Mouse (Mus musculus) MEL (cell line): ENCODE results near the gene Sh3gl3. TPM values are rescaled to one million over a fixed set of nuclear protein-coding genes. Genes with fewer than 3 reads are reported as not detected.

Experiments used
- DNase-seq: peaks from one replicate; pipeline ENCODE4 v3.0.0; 2011; ENCODE audit warnings: low read depth, low spot score
- H3K27ac ChIP-seq: 2 replicates; pipeline ENCODE4 v1.5.1; 2012; ENCODE audit warnings: low read depth, mild to moderate bottlenecking, control low read depth, low read length, moderate library complexity; ENCODE audit not compliant: control insufficient read depth
- H3K27me3 ChIP-seq, 2 experiments: fragments of 150-350 bp in 1 of 2; sonication (generic) in 1 of 2; 2 replicates each; pipeline ENCODE4 v1.6.1; 2012; ENCODE audit warnings: low read length in 2 of 2, mild to moderate bottlenecking in 2 of 2, improper control_type of control experiment in 1 of 2, moderate library complexity in 1 of 2; ENCODE audit not compliant: insufficient read depth in 2 of 2, control insufficient read depth in 1 of 2
- H3K36me3 ChIP-seq, 2 experiments: 2 replicates each; pipeline ENCODE4 v1.6.1; 2012 to 2014; ENCODE audit warnings: low read length in 2 of 2, improper control_type of control experiment in 1 of 2, inconsistent platforms in 1 of 2, mild to moderate bottlenecking in 1 of 2; ENCODE audit not compliant: insufficient read depth in 2 of 2, control insufficient read depth in 1 of 2
- H3K4me1 ChIP-seq, 2 experiments: fragments of 150-350 bp in 1 of 2; sonication (generic) in 1 of 2; 2 replicates each; pipeline ENCODE4 v1.6.1; 2012; ENCODE audit warnings: low read length in 2 of 2, improper control_type of control experiment in 1 of 2, mild to moderate bottlenecking in 1 of 2; ENCODE audit not compliant: insufficient read depth in 2 of 2, control insufficient read depth in 1 of 2
- H3K4me3 ChIP-seq, 2 experiments: fragments of 150-350 bp in 1 of 2; sonication (generic) in 1 of 2; 2 replicates each; pipeline ENCODE4 v1.5.1; 2012; ENCODE audit warnings: low read depth in 2 of 2, low read length in 2 of 2, mild to moderate bottlenecking in 2 of 2, moderate library complexity in 2 of 2, control low read depth in 1 of 2, improper control_type of control experiment in 1 of 2; ENCODE audit not compliant: control insufficient read depth in 1 of 2, insufficient read depth in 1 of 2
- H3K79me2 ChIP-seq: 2 replicates; pipeline ENCODE4 v1.6.1; 2012; ENCODE audit warnings: mild to moderate bottlenecking, low read length, moderate library complexity; ENCODE audit not compliant: control insufficient read depth, poor library complexity, insufficient read depth
- H3K9ac ChIP-seq: 2 replicates; pipeline ENCODE4 v1.6.1; 2012; ENCODE audit warnings: low read depth, mild to moderate bottlenecking, control low read depth, low read length, moderate library complexity; ENCODE audit not compliant: control insufficient read depth, poor library complexity, severe bottlenecking
- H3K9me3 ChIP-seq: fragments of 150-350 bp; sonication (generic); replicated peaks from 2 replicates; pipeline ENCODE4 v1.6.1; 2012; ENCODE audit warnings: mild to moderate bottlenecking, low read length, improper control_type of control experiment, moderate library complexity; ENCODE audit not compliant: insufficient read depth
- CTCF ChIP-seq, 3 experiments: IDR thresholded peaks in 2 of 3; conservative IDR thresholded peaks in 1 of 3; 2 replicates each; pipeline ENCODE4 v1.5.1; 2011 to 2012; ENCODE audit warnings: low read length in 3 of 3, low read depth in 2 of 3, mild to moderate bottlenecking in 2 of 3, improper control_type of control experiment in 1 of 3, inconsistent platforms in 1 of 3, mixed read lengths in 1 of 3, moderate library complexity in 1 of 3; ENCODE audit not compliant: control insufficient read depth in 1 of 3, insufficient read depth in 1 of 3, poor library complexity in 1 of 3, severe bottlenecking in 1 of 3
- ETS1 ChIP-seq: IDR thresholded peaks from 2 replicates; pipeline ENCODE4 v1.6.1; 2012; ENCODE audit warnings: low read depth, mild to moderate bottlenecking, inconsistent platforms, low read length, improper control_type of control experiment, moderate library complexity
- GABPA ChIP-seq: IDR thresholded peaks from 2 replicates; pipeline ENCODE4 v1.6.1; 2012; ENCODE audit warnings: low read depth, mild to moderate bottlenecking, inconsistent platforms, low read length, improper control_type of control experiment, moderate library complexity
- JUND ChIP-seq: IDR thresholded peaks from 2 replicates; pipeline ENCODE4 v1.6.1; 2011; ENCODE audit warnings: low read depth, mild to moderate bottlenecking, improper control_type of control experiment, low read length
- MAFK ChIP-seq: IDR thresholded peaks from 2 replicates; pipeline ENCODE4 v1.6.1; 2011; ENCODE audit warnings: low read depth, mild to moderate bottlenecking, low read length, improper control_type of control experiment, borderline replicate concordance
- MAX ChIP-seq: IDR thresholded peaks from 2 replicates; pipeline ENCODE4 v1.6.1; 2011; ENCODE audit warnings: low read length, improper control_type of control experiment
- MEF2A ChIP-seq: IDR thresholded peaks from 2 replicates; pipeline ENCODE4 v1.6.1; 2014; ENCODE audit warnings: low read depth, mild to moderate bottlenecking, inconsistent platforms, low read length, improper control_type of control experiment; ENCODE audit not compliant: poor library complexity, insufficient replicate concordance, severe bottlenecking; ENCODE audit errors: extremely low read depth
- MYB ChIP-seq: IDR thresholded peaks from 2 replicates; pipeline ENCODE4 v1.6.1; 2011; ENCODE audit warnings: mild to moderate bottlenecking, low read depth, low read length, improper control_type of control experiment
- POLR2AphosphoS5 ChIP-seq: IDR thresholded peaks from 2 replicates; pipeline ENCODE4 v1.6.1; 2012; ENCODE audit warnings: low read depth, borderline replicate concordance, mild to moderate bottlenecking, inconsistent platforms, low read length, moderate library complexity, mixed read lengths
- RCOR1 ChIP-seq: IDR thresholded peaks from 2 replicates; pipeline ENCODE4 v1.6.1; 2012; ENCODE audit warnings: low read depth, mild to moderate bottlenecking, inconsistent platforms, low read length, improper control_type of control experiment
- SIN3A ChIP-seq: IDR thresholded peaks from 2 replicates; pipeline ENCODE4 v1.6.1; 2012; ENCODE audit warnings: low read length, improper control_type of control experiment, inconsistent platforms
- SMC3 ChIP-seq: IDR thresholded peaks from 2 replicates; pipeline ENCODE4 v1.6.1; 2011; ENCODE audit warnings: low read depth, low read length, improper control_type of control experiment
- TAL1 ChIP-seq: IDR thresholded peaks from 2 replicates; pipeline ENCODE4 v1.6.1; 2012; ENCODE audit warnings: mild to moderate bottlenecking, inconsistent platforms, low read length, moderate library complexity, mixed read lengths
- TBP ChIP-seq: IDR thresholded peaks from 2 replicates; pipeline ENCODE4 v1.8.0; 2011; ENCODE audit warnings: low read depth, low read length, improper control_type of control experiment
- ZC3H11A ChIP-seq: IDR thresholded peaks from 2 replicates; pipeline ENCODE4 v1.6.1; 2012; ENCODE audit warnings: low read depth, mild to moderate bottlenecking, inconsistent platforms, low read length, improper control_type of control experiment
- ZKSCAN1 ChIP-seq: IDR thresholded peaks from 2 replicates; pipeline ENCODE4 v1.6.1; 2012; ENCODE audit warnings: low read depth, mild to moderate bottlenecking, inconsistent platforms, low read length, improper control_type of control experiment, moderate library complexity
- ZMIZ1 ChIP-seq: IDR thresholded peaks from 2 replicates; pipeline ENCODE4 v1.6.1; 2012; ENCODE audit warnings: low read depth, mild to moderate bottlenecking, inconsistent platforms, low read length, improper control_type of control experiment, moderate library complexity
- polyA plus RNA-seq, 2 experiments: library from polyadenylated mRNA; stranded (reverse) in 1 of 2; unstranded in 1 of 2; fragments of >175 nt in 1 of 2; fragments of >200 nt in 1 of 2; gene quantifications; 2 replicates each; pipeline versions ENCODE4 v1.2.1 to v1.2.4; 2012; ENCODE audit warnings: low replicate concordance in 2 of 2, low read depth in 1 of 2; ENCODE audit not compliant: insufficient read length in 2 of 2, insufficient read depth in 1 of 2, missing spikeins in 1 of 2
- total RNA-seq: library from RNA; depleted of rRNA; stranded (reverse); fragments of 300-350 nt; gene quantifications from 2 replicates; pipeline ENCODE4 v1.2.3, GENCODE M21; 2012

Gene Sh3gl3
- total and polyA plus RNA-seq, 3 experiments = not detected

DNA sequence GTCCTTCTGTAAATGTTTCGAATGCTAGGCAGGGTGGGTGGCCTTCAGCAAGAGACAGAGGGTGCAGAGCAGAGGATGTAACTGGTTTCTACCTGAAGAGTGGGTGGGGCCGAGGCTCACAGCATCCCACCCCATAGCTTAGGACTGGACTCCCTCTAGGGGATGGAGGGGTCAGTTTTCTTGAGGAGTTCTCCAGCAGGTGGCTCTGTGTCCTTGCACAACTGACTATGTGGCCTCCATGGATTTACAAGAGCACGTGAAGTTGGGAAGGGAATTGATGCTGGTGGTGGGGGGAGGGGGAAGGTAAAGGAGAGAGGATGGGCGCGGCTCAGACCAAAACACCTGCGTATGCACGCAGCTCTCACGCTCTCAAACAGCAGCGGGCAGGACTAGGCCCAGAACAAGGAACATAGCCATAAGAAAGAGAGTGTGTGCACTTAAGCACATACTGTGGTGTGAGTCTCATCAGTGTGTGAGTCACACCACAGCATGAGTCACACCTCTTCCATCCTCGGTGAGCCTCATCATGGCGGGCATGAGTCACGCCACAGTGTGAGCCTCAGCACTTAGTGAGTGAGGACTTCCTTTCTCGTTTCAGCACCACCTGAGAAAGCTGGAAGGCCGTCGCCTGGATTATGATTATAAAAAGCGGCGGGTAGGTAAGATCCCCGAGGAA, 102.0 kb downstream of the Sh3gl3 start:
- no peaks in the 10 kb centered on the region for H3K27me3 ChIP-seq
- H3K9ac ChIP-seq = no peak overlapping the region
- no peaks in the 10 kb centered on the region for H3K36me3 ChIP-seq
- H3K9me3 ChIP-seq = no peaks in the 10 kb centered on the region
- no peak overlapping the region for H3K27ac ChIP-seq
- H3K4me3 ChIP-seq = no peak overlapping the region
- no peaks in the 10 kb centered on the region for H3K79me2 ChIP-seq
- H3K4me1 ChIP-seq = no peaks in the 10 kb centered on the region
- DNase-seq = no peak
- TF ChIP-seq SIN3A (no peak), SMC3 (no peak), GABPA (no peak), MAFK (no peak), ETS1 (no peak), ZC3H11A (no peak), RCOR1 (no peak), ZKSCAN1 (no peak)

DNA sequence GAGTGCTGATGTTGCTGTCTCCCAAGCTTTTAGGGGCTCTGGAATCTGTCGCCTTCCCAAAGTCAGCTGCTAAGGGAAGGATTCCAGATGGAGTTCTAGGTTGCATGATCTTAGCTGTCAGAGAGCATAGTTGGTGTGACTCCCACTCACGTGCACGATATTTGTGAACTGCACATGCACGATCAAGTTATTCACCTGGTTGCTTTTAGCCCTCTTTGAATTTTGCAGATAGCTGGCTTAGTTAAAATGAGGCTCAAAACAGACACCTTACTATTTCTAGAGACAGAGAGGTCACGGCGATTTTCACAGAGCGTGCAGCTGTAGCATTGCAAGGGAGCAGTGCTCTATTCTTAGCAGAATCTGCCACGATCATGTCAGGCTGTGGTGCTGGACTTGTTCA, 108.4 kb downstream of the Sh3gl3 start:
- no peak overlapping the region for H3K4me3 ChIP-seq
- DNase-seq = no peak
- H3K9ac ChIP-seq = no peak overlapping the region
- TF ChIP-seq CTCF (IDR thresholded peaks at IDR 0.05 in 2 of 3, conservative IDR thresholded peaks at IDR 0.05 in 1 of 3; ENCODE audit: control insufficient read depth in 1 of 3, insufficient read depth in 1 of 3, low read depth in 2 of 3, low read length in 3 of 3, poor library complexity in 1 of 3, severe bottlenecking in 1 of 3) (no peak), MAX (no peak), JUND (no peak), MYB (no peak), POLR2AphosphoS5 (no peak), RCOR1 (no peak), MEF2A (no peak), TBP (no peak), ZC3H11A (no peak), ZMIZ1 (no peak), TAL1 (no peak)
- no peaks in the 10 kb centered on the region for H3K4me1 ChIP-seq
- H3K27ac ChIP-seq = no peak overlapping the region
- H3K9me3 ChIP-seq = no peaks in the 10 kb centered on the region
- H3K79me2 ChIP-seq = no peaks in the 10 kb centered on the region
- no peaks in the 10 kb centered on the region for H3K36me3 ChIP-seq
- no peaks in the 10 kb centered on the region; a peak in 1 of 4 replicates for H3K27me3 ChIP-seq
